Mouse (Mus musculus) thymus, postnatal 0 days (tissue): ENCODE data around the gene Gpr37l1. TPM values are rescaled to one million over a fixed set of nuclear protein-coding genes. Genes with fewer than 3 reads are reported as not detected.

Experiments used
- DNase-seq: peaks from one replicate; pipeline ENCODE4 v3.0.0-alpha.2; 2015; ENCODE audit warnings: low spot score
- polyA plus RNA-seq: library from polyadenylated mRNA; unstranded; fragments of >200 nt; fragmentation: Nextera tagmentation; extraction: Ambion mirVana; gene quantifications from 2 replicates; pipeline ENCODE4 v1.2.1, GENCODE M21; 2015

The Gpr37l1 gene
- polyA plus RNA-seq, 1 experiment from 2014 or later = 0.13 TPM

DNA sequence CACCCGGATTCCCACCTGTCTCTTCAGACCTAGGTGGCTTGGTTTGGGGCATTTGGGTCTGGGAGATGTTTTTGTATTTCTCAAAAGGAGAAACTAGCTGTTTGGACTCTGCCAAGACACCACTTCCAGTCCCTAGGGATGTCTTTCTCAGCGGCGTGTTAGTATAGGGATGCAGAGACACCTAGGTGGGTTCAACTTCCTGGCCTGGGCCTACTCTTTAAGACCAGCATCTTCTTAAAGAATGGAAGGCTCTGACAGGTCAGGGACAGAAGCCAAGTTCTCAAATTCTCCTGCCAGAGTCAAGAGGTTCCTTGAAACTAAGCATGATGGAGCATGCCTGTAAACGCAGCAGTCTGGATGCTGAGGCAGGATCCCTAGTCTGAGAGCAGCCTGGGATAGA is 19.0 kb downstream of the Gpr37l1 start:
- no peak for DNase-seq

DNA sequence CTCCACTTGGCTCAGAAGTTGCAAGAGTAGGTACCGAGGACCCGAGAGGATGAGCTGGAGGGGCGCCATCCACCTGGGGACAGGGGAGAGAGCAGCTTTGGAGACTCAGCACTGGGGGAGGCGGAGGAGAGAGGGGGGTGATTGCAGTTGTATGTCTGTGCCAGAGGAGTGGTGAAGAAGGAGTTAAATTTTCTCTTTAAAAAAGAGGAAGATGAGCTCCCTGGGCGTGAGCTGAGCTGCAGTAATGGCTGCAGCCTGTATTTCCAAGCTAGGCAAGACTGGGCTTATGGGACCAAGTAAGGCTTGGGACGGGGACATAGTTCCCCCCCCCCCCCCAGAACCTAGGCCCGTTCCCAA is 19.8 kb downstream of the Gpr37l1 start:
- DNase-seq = no peak

DNA sequence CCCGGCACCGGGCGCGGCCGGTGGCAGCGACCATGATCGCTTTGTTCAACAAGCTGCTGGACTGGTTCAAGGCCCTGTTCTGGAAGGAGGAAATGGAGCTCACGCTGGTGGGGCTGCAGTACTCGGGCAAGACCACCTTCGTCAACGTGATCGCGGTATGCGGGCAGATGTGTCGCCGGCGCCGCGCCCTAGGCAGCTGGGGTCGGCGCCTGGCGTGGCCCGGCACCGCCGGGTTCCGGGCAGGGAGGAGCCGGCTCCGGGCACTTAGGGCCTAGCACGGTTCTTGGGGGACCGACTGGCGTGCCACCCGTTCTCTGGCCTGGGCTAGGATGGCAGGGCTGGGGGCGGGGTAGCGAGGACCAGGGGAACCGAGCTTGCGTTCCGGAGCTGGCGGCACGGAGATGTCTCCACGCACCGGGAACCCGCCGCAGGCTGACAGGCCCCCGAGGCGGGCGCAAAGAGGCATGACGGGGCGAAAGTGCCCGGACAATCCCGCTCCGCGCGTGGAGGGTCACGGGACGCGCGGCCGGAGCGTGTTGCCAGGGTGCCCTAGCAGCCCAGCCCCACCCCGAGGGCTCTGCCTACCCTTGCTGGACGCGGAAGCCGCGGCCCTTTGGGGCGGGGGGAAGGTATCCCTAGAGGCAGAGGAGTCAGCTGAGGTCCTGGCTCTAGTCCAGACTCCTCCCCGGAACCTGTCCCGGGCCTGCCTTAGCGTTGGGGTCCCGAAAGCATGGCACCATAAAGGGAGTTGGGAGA is 20.4 kb downstream of the Gpr37l1 start:
- DNase-seq = peak; percentile 48

GRCm38 (mm10) chr1:135146077-135146945 is 21.2 kb downstream of the Gpr37l1 start, which contains the start of gene Arl8a:
Gene Arl8a (plus strand): TSS chr1:135146824.
- peak; percentile 79 for DNase-seq

DNA sequence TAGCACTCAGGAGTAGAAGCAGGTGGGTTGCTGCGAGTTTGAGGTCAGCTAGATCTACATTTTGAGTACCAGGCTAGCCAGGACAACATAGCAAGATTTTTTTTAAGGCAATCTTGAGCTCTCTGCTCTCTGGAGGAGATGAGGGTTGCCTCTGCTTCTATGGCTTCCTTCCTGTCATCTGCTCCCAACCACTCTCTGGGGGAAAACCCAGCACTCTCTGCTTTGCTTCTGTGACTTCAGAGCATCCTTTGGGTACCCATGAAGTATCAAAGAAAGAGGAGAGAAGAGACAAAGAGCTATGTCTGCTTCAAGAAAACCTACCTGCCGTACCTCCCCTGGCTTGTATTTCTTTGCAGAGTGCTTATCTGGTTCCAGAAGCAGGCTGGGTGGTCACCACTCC is 23.5 kb downstream of the Gpr37l1 start:
- no peak for DNase-seq

GRCm38 (mm10) chr1:135142452-135142851 is 25.0 kb downstream of the Gpr37l1 start:
- no peak for DNase-seq

- DNase-seq = peak; percentile 32
Measured at GRCm38 (mm10) chr1:135139906-135140305, 27.6 kb downstream of the Gpr37l1 start.

DNA sequence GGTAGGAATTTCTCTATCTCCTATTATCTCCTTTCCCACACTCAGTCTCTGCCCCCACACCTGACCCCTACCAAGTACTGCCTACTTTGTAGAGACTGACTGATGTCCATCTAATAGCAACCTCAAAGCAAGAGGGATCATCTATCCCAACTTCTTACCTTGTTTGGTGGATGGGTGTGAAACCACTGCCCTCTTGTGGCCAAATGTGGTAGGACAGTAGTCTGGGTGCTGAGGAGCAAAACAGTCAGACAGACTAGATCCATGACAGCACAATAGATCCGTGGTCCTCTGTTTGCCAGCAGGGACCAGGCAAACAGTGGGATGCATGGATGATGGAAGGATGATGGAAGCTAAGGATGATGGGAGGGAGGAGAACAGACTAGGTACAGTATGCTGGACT is 31.0 kb downstream of the Gpr37l1 start:
- DNase-seq = peak; percentile 83

- DNase-seq = no peak
Measured at GRCm38 (mm10) chr1:135135111-135135787, 32.2 kb downstream of the Gpr37l1 start.

- DNase-seq = peak; percentile 50
Measured at GRCm38 (mm10) chr1:135133678-135134435, 33.6 kb downstream of the Gpr37l1 start.

- DNase-seq = peak; percentile 91
Measured at GRCm38 (mm10) chr1:135132893-135133369, 34.5 kb downstream of the Gpr37l1 start.

DNA sequence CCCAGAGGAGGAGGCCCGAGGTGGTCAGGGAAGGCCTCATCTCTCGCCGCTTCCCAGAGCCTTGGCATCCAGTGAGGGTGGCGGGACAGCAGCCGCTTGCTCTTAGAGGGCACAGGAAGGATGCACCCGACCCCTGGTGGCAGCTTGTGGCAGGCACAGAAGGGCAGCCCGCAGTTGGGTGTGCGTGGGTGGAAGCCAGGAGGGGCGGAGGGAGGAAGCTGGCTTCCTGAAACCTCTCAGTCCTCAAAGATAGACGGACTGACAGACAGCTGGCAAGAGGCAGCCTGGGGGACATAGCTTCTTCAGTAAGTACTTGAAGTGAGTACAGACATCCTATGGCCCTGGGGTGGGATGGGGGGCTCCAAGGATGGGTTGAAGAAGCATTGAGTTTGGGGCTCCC is 35.0 kb downstream of the Gpr37l1 start, which contains the start of gene Ptpn7:
TSS of gene Ptpn7 (plus strand) at position 228 of the 400 bp plus-strand sequence.
- DNase-seq = peak; percentile 93

GRCm38 (mm10) chr1:135131560-135131959 is 35.9 kb downstream of the Gpr37l1 start:
- peak; percentile 54 for DNase-seq

- DNase-seq = peak; percentile 76
Measured at GRCm38 (mm10) chr1:135131034-135131433, 36.4 kb downstream of the Gpr37l1 start.

GRCm38 (mm10) chr1:135130376-135131018 is 37.0 kb downstream of the Gpr37l1 start:
- DNase-seq = no peak

- peak; percentile 47 for DNase-seq
Measured at GRCm38 (mm10) chr1:135129543-135130183, 37.8 kb downstream of the Gpr37l1 start.

- DNase-seq = peak; percentile 45
Measured at GRCm38 (mm10) chr1:135128986-135129385, 38.5 kb downstream of the Gpr37l1 start.

DNA sequence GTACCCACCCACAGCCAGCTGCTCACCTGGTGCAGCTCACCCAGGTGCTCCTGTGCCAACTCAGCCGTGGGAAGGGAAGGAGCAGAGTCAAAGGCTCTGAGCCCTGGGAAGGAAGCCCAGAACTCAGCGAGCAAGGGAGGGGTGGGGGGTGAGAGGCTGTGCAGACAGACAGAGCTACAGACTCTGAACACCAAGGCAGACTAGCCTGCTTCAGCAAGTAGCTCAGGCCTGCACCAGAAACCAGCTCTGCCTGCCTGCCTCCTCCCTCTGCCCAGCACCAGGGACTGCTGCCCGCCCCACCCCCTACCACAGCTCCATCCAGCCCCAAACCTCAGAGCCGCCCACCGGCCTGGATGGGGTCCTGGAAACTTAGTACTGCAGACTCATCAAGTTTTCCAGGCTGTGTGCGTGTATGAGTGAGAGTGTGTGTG is 39.5 kb downstream of the Gpr37l1 start:
- DNase-seq = peak; percentile 48

DNA sequence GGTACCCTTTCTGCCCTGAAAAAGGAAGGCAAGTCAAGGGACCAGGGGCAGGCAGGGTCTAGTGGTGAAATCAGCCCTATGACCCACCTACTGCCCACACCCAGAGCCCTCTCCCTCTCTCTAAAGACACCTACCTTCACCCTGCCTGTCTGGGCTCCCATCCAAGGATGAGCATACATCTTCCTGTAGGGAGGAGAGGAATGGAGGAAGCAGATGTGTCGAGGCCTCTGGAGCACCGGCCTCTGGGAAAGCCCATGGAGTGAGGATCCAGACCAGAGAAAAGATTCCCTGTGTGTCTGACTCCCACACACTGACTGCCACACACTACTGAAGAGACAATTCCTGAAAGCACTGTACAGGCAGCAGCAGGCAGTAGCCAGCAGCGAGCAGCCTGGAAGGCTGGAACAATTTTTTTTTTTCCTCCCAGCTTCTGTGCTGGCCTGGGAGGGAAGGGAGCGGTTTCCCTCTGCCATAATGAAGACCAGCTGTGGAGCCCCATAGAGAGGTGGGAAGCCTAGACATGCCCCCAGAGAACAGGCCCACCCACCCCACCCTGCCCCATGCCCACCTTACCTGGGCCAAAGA is 40.9 kb downstream of the Gpr37l1 start:
- no peak for DNase-seq
